ENCODE assay signal across 9 mouse cellular contexts in genomic region chr3:86976546-86976945, GRCm38 (mm10). TPM values are rescaled to one million over a fixed set of nuclear protein-coding genes. Genes with fewer than 3 reads are reported as not detected.
DNase-seq lines count a peak whose midpoint lies in the region; ATAC-seq and TF ChIP-seq lines count a peak whose summit lies in the region.
"Had no signal": no experiment of that assay in that cellular context is flagged by ENCODE, and none has a peak within 500 bp of the region (broad histone marks: within the 10 kb centered on the region; RNA-seq: fewer than 3 reads in every experiment).

No protein-coding gene starts in this region.

- no peaks in the 10 kb centered on the region for H3K4me1 ChIP-seq in heart, embryonic 12.5 days (replicated peaks)
- H3K4me1 ChIP-seq in hindbrain, embryonic 11.5 days (replicated peaks; ENCODE audit: control insufficient read depth, insufficient read depth, low read length) = no peaks in the 10 kb centered on the region
- H3K4me1 ChIP-seq in midbrain, embryonic 13.5 days (replicated peaks) = no peaks in the 10 kb centered on the region

- intact Hi-C loops in left cerebral cortex, adult 2 months (cut with DNase I) = loop anchor here (1.0 to 5.0 kb wide), 3 partner anchors 139 to 188 kb away; no protein-coding TSS in a partner anchor

- no peaks in the 10 kb centered on the region for H3K27me3 ChIP-seq in heart, embryonic 12.5 days (replicated peaks)
- no peaks in the 10 kb centered on the region for H3K27me3 ChIP-seq in hindbrain, embryonic 11.5 days (ENCODE audit: control insufficient read depth, insufficient read depth, low read length)
- H3K27me3 ChIP-seq in midbrain, embryonic 13.5 days = no peaks in the 10 kb centered on the region

- no peak overlapping the region for H3K27ac ChIP-seq in heart, embryonic 12.5 days (ENCODE audit: poor library complexity, severe bottlenecking)
- no peak overlapping the region for H3K27ac ChIP-seq in hindbrain, embryonic 11.5 days (ENCODE audit: low read depth, low read length)
- no peak overlapping the region for H3K27ac ChIP-seq in left cerebral cortex, adult 2 months
- H3K27ac ChIP-seq in midbrain, embryonic 13.5 days = no peak overlapping the region
- H3K27ac ChIP-seq: macrophage had no signal

- no peak overlapping the region for H3K9ac ChIP-seq in heart, embryonic 12.5 days
- H3K9ac ChIP-seq in hindbrain, embryonic 11.5 days (ENCODE audit: low read depth, low read length) = no peak overlapping the region
- no peak overlapping the region for H3K9ac ChIP-seq in midbrain, embryonic 13.5 days (replicated peaks)

- no peak overlapping the region for H3K4me3 ChIP-seq in heart, embryonic 12.5 days
- H3K4me3 ChIP-seq in hindbrain, embryonic 11.5 days (ENCODE audit: low read depth, low read length) = no peak overlapping the region
- H3K4me3 ChIP-seq in left cerebral cortex, adult 2 months = no peak overlapping the region
- H3K4me3 ChIP-seq in midbrain, embryonic 13.5 days (replicated peaks) = no peak overlapping the region

- no peaks in the 10 kb centered on the region; the same call in 1 of the 2 replicates for H3K9me3 ChIP-seq in heart, embryonic 12.5 days (replicated peaks)
- H3K9me3 ChIP-seq in hindbrain, embryonic 11.5 days (ENCODE audit: control insufficient read depth, low read length) = no peaks in the 10 kb centered on the region
- H3K9me3 ChIP-seq in midbrain, embryonic 13.5 days = no peaks in the 10 kb centered on the region

- peak; percentile 19 to 61 for DNase-seq in heart, adult 9 months (ENCODE audit: low spot score in 2 of 2)
- peak; percentile 90 for DNase-seq in adipocyte (ENCODE audit: low spot score)
- peak; percentile 69 for DNase-seq in embryo, embryonic 9.5 days (ENCODE audit: extremely low spot score)
- DNase-seq in hindbrain, embryonic 11.5 days (ENCODE audit: low spot score) = peak; percentile 86
- DNase-seq in left cerebral cortex, adult 2 months (ENCODE audit: extremely low spot score in 1 of 2, low spot score in 2 of 2) = peak; percentile 56 to 68
- peak; percentile 60 to 78 for DNase-seq in spleen, postnatal 36 days (ENCODE audit: low spot score in 2 of 2)

- H3K4me2 ChIP-seq in heart, embryonic 12.5 days = no peak overlapping the region
- H3K4me2 ChIP-seq in hindbrain, embryonic 11.5 days (replicated peaks; ENCODE audit: low read depth, low read length) = no peak overlapping the region
- no peak overlapping the region for H3K4me2 ChIP-seq in midbrain, embryonic 13.5 days (replicated peaks)

- no peaks in the 10 kb centered on the region for H3K36me3 ChIP-seq in heart, embryonic 12.5 days
- H3K36me3 ChIP-seq in hindbrain, embryonic 11.5 days (ENCODE audit: control insufficient read depth, insufficient read depth, low read length) = no peaks in the 10 kb centered on the region
- H3K36me3 ChIP-seq in midbrain, embryonic 13.5 days = no peaks in the 10 kb centered on the region

- no peak for ATAC-seq in heart, embryonic 12.5 days (ENCODE audit: insufficient number of reproducible peaks, low FRiP score)
- no peak for ATAC-seq in hindbrain, embryonic 11.5 days (ENCODE audit: low FRiP score)
- peak; percentile 11; the same call in 1 of the 2 replicates for ATAC-seq in midbrain, embryonic 13.5 days

- 14% methylated on average over 8 of the region's 8 CpGs for WGBS in heart, embryonic 12.5 days
- 23% methylated on average over 8 of the region's 8 CpGs for WGBS in hindbrain, embryonic 11.5 days
- 14% methylated on average over 8 of the region's 8 CpGs for WGBS in midbrain, embryonic 13.5 days

- peak; percentile 91 for TF ChIP-seq CTCF in left cerebral cortex, adult 2 months (IDR thresholded peaks at IDR 0.05)

RNA-seq across cellular contexts. Expression of gene Cd1d1, which starts 22.7 kb away (rescaled TPM):
- 50.0 and 55.5 TPM in 2 replicates for polyA plus RNA-seq in heart, embryonic 12.5 days (2016; fragmentation: Nextera tagmentation; extraction: Ambion mirVana)
- 36.0 and 37.2 TPM in 2 replicates for polyA plus RNA-seq in hindbrain, embryonic 11.5 days (2014; fragmentation: Nextera tagmentation; extraction: Ambion mirVana)
- 1 to 10 TPM in 1 of 2 experiments, under 1 TPM in 1; 0.57 to 1.0 TPM for total RNA-seq in left cerebral cortex, adult 2 months (2021)
- polyA plus RNA-seq in midbrain, embryonic 13.5 days (2015; fragmentation: Nextera tagmentation; extraction: Ambion mirVana) = 73.6 and 81.2 TPM in 2 replicates

RNA-seq across cellular contexts. Expression of gene Dclk2, which starts 55.9 kb away (rescaled TPM):
- polyA plus RNA-seq in heart, embryonic 12.5 days (2016; fragmentation: Nextera tagmentation; extraction: Ambion mirVana) = 5.1 and 5.9 TPM in 2 replicates
- 25.9 and 32.5 TPM in 2 replicates for polyA plus RNA-seq in hindbrain, embryonic 11.5 days (2014; fragmentation: Nextera tagmentation; extraction: Ambion mirVana)
- total RNA-seq in left cerebral cortex, adult 2 months (2021) = 10 to 100 TPM; 55.6 to 62.8 TPM
- polyA plus RNA-seq in midbrain, embryonic 13.5 days (2015; fragmentation: Nextera tagmentation; extraction: Ambion mirVana) = 77.4 and 79.2 TPM in 2 replicates

Comparison
In these comparisons a context has a peak if more than half of its experiments do, and no peak if none do; other contexts are left out.
1. DNase-seq: peak in every context shown above with its lines; median percentile 90 in adipocyte; 86 in hindbrain, embryonic 11.5 days; 69 in embryo, embryonic 9.5 days; 69 in spleen, postnatal 36 days; 62 in left cerebral cortex, adult 2 months; 40 in heart, adult 9 months.